Mouse (Mus musculus) midbrain, embryonic 12.5 days (tissue): Measurements from ENCODE around the gene Prkg1. TPM values are rescaled to one million over a fixed set of nuclear protein-coding genes. Genes with fewer than 3 reads are reported as not detected.

Source experiments
- ATAC-seq: fragments of 200-750 bp; cut with Nextera tagmentation; 2 replicates; pipeline ENCODE4 v1.8.0; 2017; ENCODE audit warnings: low read depth, moderate TSS enrichment, moderate library complexity; ENCODE audit not compliant: low FRiP score
- H3K27ac ChIP-seq: fragments of 300-500 bp; sonication (generic); replicated peaks from 2 replicates; pipeline ENCODE4 v1.5.1; 2016; ENCODE audit warnings: mild to moderate bottlenecking
- H3K27me3 ChIP-seq: fragments of 300-500 bp; sonication (generic); 2 replicates; pipeline ENCODE4 v1.6.1; 2016; ENCODE audit warnings: mild to moderate bottlenecking
- H3K36me3 ChIP-seq: fragments of 300-500 bp; sonication (generic); 2 replicates; pipeline ENCODE4 v1.6.1; 2016
- H3K4me1 ChIP-seq: fragments of 300-500 bp; sonication (generic); 2 replicates; pipeline ENCODE4 v1.6.1; 2016
- H3K4me2 ChIP-seq: fragments of 300-500 bp; sonication (generic); replicated peaks from 2 replicates; pipeline ENCODE4 v1.6.1; 2016; ENCODE audit warnings: mild to moderate bottlenecking, moderate library complexity
- H3K4me3 ChIP-seq: fragments of 300-500 bp; sonication (generic); 2 replicates; pipeline ENCODE4 v1.5.1; 2016; ENCODE audit warnings: mild to moderate bottlenecking
- H3K9ac ChIP-seq: fragments of 300-500 bp; sonication (generic); replicated peaks from 2 replicates; pipeline ENCODE4 v1.6.1; 2016; ENCODE audit warnings: mild to moderate bottlenecking, moderate library complexity
- H3K9me3 ChIP-seq: fragments of 300-500 bp; sonication (generic); 2 replicates; pipeline ENCODE4 v1.6.1; 2016; ENCODE audit warnings: mild to moderate bottlenecking
- WGBS: fragments of 180-500 bp; shearing (Covaris S2); methylation state at CpG from one replicate; pipeline ENCODE4 v1.1.7; 2016; 5-methylcytosine and 5-hydroxymethylcytosine counted together
- polyA plus RNA-seq: library from polyadenylated mRNA; unstranded; fragments of >200 nt; fragmentation: Nextera tagmentation; extraction: Ambion mirVana; gene quantifications from 2 replicates; pipeline ENCODE4 v1.2.1, GENCODE M21; 2016

Prkg1 gene
- polyA plus RNA-seq, 1 experiment from 2014 or later = 8.7 TPM

- no peaks in the 10 kb centered on the region for H3K27me3 ChIP-seq
- no peak for ATAC-seq
- WGBS = 87% methylated on average over 4 of the region's 4 CpGs
- no peak overlapping the region for H3K27ac ChIP-seq
- H3K4me2 ChIP-seq = no peak overlapping the region
- H3K9me3 ChIP-seq = no peaks in the 10 kb centered on the region
- H3K4me3 ChIP-seq = no peak overlapping the region
- H3K36me3 ChIP-seq = no peaks in the 10 kb centered on the region
- no peak overlapping the region for H3K9ac ChIP-seq
- no peaks in the 10 kb centered on the region for H3K4me1 ChIP-seq
Measured at GRCm38 (mm10) chr19:31714418-31714817, 50.4 kb downstream of the Prkg1 start.

- no peak overlapping the region for H3K9ac ChIP-seq
- H3K4me1 ChIP-seq = no peaks in the 10 kb centered on the region
- no peaks in the 10 kb centered on the region for H3K36me3 ChIP-seq
- no peaks in the 10 kb centered on the region for H3K9me3 ChIP-seq
- 71% methylated on average over 4 of the region's 4 CpGs for WGBS
- H3K4me2 ChIP-seq = no peak overlapping the region
- H3K4me3 ChIP-seq = no peak overlapping the region
- H3K27ac ChIP-seq = no peak overlapping the region
- ATAC-seq = no peak
- H3K27me3 ChIP-seq = no peaks in the 10 kb centered on the region
Measured at GRCm38 (mm10) chr19:31713321-31713720, 51.5 kb downstream of the Prkg1 start.

GRCm38 (mm10) chr19:31710336-31710735, 54.5 kb downstream of the Prkg1 start:
- Histone ChIP-seq H3K4me3 (no peak overlapping the region), H3K4me2 (no peak overlapping the region), H3K9ac (no peak overlapping the region), H3K4me1 (no peaks in the 10 kb centered on the region), H3K9me3 (no peaks in the 10 kb centered on the region), H3K27me3 (no peaks in the 10 kb centered on the region), H3K36me3 (no peaks in the 10 kb centered on the region), H3K27ac (no peak overlapping the region)
- ATAC-seq = no peak
- 89% methylated on average over 4 of the region's 4 CpGs for WGBS

- Histone ChIP-seq H3K9ac (no peak overlapping the region), H3K27me3 (no peaks in the 10 kb centered on the region), H3K4me1 (no peaks in the 10 kb centered on the region), H3K4me2 (no peak overlapping the region), H3K36me3 (no peaks in the 10 kb centered on the region), H3K4me3 (no peak overlapping the region), H3K27ac (no peak overlapping the region), H3K9me3 (no peaks in the 10 kb centered on the region)
- no peak for ATAC-seq
Measured at GRCm38 (mm10) chr19:31703991-31704390, 60.8 kb downstream of the Prkg1 start.

GRCm38 (mm10) chr19:31698916-31699315, 65.9 kb downstream of the Prkg1 start:
- H3K27ac ChIP-seq = no peak overlapping the region
- WGBS = 82% methylated on average over 6 of the region's 6 CpGs
- H3K4me3 ChIP-seq = no peak overlapping the region
- no peak overlapping the region for H3K4me2 ChIP-seq
- no peaks in the 10 kb centered on the region for H3K36me3 ChIP-seq
- H3K9ac ChIP-seq = no peak overlapping the region
- H3K4me1 ChIP-seq = no peaks in the 10 kb centered on the region
- no peaks in the 10 kb centered on the region for H3K27me3 ChIP-seq
- ATAC-seq = no peak
- H3K9me3 ChIP-seq = no peaks in the 10 kb centered on the region

GRCm38 (mm10) chr19:31680821-31681220, 84.0 kb downstream of the Prkg1 start:
- ATAC-seq = no peak
- H3K4me3 ChIP-seq = no peak overlapping the region
- WGBS = 55% methylated on average over 1 of the region's 1 CpGs
- H3K27ac ChIP-seq = no peak overlapping the region
- no peaks in the 10 kb centered on the region for H3K4me1 ChIP-seq
- no peaks in the 10 kb centered on the region for H3K27me3 ChIP-seq
- no peaks in the 10 kb centered on the region for H3K36me3 ChIP-seq
- H3K9me3 ChIP-seq = no peaks in the 10 kb centered on the region
- H3K4me2 ChIP-seq = no peak overlapping the region
- H3K9ac ChIP-seq = no peak overlapping the region

- Histone ChIP-seq H3K9me3 (no peaks in the 10 kb centered on the region), H3K4me2 (no peak overlapping the region), H3K4me3 (no peak overlapping the region), H3K9ac (no peak overlapping the region), H3K36me3 (no peaks in the 10 kb centered on the region), H3K4me1 (no peaks in the 10 kb centered on the region), H3K27ac (no peak overlapping the region), H3K27me3 (no peaks in the 10 kb centered on the region)
- WGBS = 37% methylated on average over 5 of the region's 5 CpGs
- ATAC-seq = no peak
Measured at GRCm38 (mm10) chr19:31678324-31678723, 86.5 kb downstream of the Prkg1 start.

GRCm38 (mm10) chr19:31671726-31672125, 93.1 kb downstream of the Prkg1 start:
- no peak overlapping the region for H3K4me2 ChIP-seq
- 84% methylated on average over 5 of the region's 5 CpGs for WGBS

GRCm38 (mm10) chr19:31665007-31665406, 99.8 kb downstream of the Prkg1 start:
- ATAC-seq = no peak
- peaks cover 6% of the 10 kb centered on the region; the same call in 1 of the 2 replicates for H3K4me1 ChIP-seq
- peak overlapping the region; percentile 57 for H3K9ac ChIP-seq

More at GRCm38 (mm10) chr19:31671726-31672125, 93.1 kb downstream of the Prkg1 start:
- no peaks in the 10 kb centered on the region for H3K9me3 ChIP-seq
- H3K27me3 ChIP-seq = no peaks in the 10 kb centered on the region
- H3K36me3 ChIP-seq = no peaks in the 10 kb centered on the region
- H3K9ac ChIP-seq = no peak overlapping the region
- H3K4me1 ChIP-seq = no peaks in the 10 kb centered on the region
- ATAC-seq = no peak
- no peak overlapping the region for H3K27ac ChIP-seq
- no peak overlapping the region for H3K4me3 ChIP-seq

GRCm38 (mm10) chr19:31664159-31664991, 100.5 kb downstream of the Prkg1 start:
- H3K9me3 ChIP-seq = no peaks in the 10 kb centered on the region
- H3K36me3 ChIP-seq = no peaks in the 10 kb centered on the region
- peak overlapping the region; percentile 79 for H3K4me2 ChIP-seq
- WGBS = under 1% methylated on average over 52 of the region's 52 CpGs
- H3K4me1 ChIP-seq = peaks cover 6% of the 10 kb centered on the region; the same call in 1 of the 2 replicates
- H3K4me3 ChIP-seq = peak overlapping the region; percentile 68
- peak overlapping the region; percentile 47; the same call in 1 of the 2 replicates for H3K27ac ChIP-seq
- peaks cover 4% of the 10 kb centered on the region; the same call in 1 of the 2 replicates for H3K27me3 ChIP-seq
- H3K9ac ChIP-seq = peak overlapping the region; percentile 57
- ATAC-seq = peak; percentile 83

More at GRCm38 (mm10) chr19:31665007-31665406, 99.8 kb downstream of the Prkg1 start:
- Histone ChIP-seq H3K27ac (no peak overlapping the region), H3K4me3 (peak overlapping the region; percentile 68), H3K36me3 (no peaks in the 10 kb centered on the region), H3K27me3 (peaks cover 4% of the 10 kb centered on the region; the same call in 1 of the 2 replicates), H3K9me3 (no peaks in the 10 kb centered on the region), H3K4me2 (peak overlapping the region; percentile 79)
- 7% methylated on average over 8 of the region's 8 CpGs for WGBS

- WGBS = 6% methylated on average over 39 of the region's 39 CpGs
Measured at GRCm38 (mm10) chr19:31663437-31664158, 101.2 kb downstream of the Prkg1 start.

GRCm38 (mm10) chr19:31662802-31663201, 102.0 kb downstream of the Prkg1 start:
- Histone ChIP-seq H3K9me3 (no peaks in the 10 kb centered on the region), H3K4me2 (no peak overlapping the region), H3K36me3 (no peaks in the 10 kb centered on the region), H3K27ac (no peak overlapping the region), H3K27me3 (peaks cover 4% of the 10 kb centered on the region; the same call in 1 of the 2 replicates), H3K4me3 (no peak overlapping the region), H3K9ac (no peak overlapping the region), H3K4me1 (peaks cover 14% of the 10 kb centered on the region; the same call in 1 of the 2 replicates)
- ATAC-seq = no peak
- WGBS = 65% methylated on average over 2 of the region's 2 CpGs

More at GRCm38 (mm10) chr19:31663437-31664158, 101.2 kb downstream of the Prkg1 start:
- 0 out of 2 replicates have a peak overlapping the region, but pooled peaks have one; percentile 47 for H3K27ac ChIP-seq
- peak overlapping the region; percentile 68 for H3K4me3 ChIP-seq
- H3K36me3 ChIP-seq = no peaks in the 10 kb centered on the region
- H3K4me1 ChIP-seq = peaks cover 14% of the 10 kb centered on the region; the same call in 1 of the 2 replicates
- peak overlapping the region; percentile 79 for H3K4me2 ChIP-seq
- H3K27me3 ChIP-seq = peaks cover 4% of the 10 kb centered on the region; the same call in 1 of the 2 replicates
- no peaks in the 10 kb centered on the region for H3K9me3 ChIP-seq
- H3K9ac ChIP-seq = peak overlapping the region; percentile 57
- ATAC-seq = peak; percentile 91
